Mouse (Mus musculus) bone marrow macrophage, adult 2 months (primary cell): ENCODE data around the gene Ndufv3.

Experiments
- CTCF ChIP-seq: IDR thresholded peaks from 2 replicates; pipeline ENCODE4 v1.5.1; 2012; ENCODE audit warnings: low read depth, mild to moderate bottlenecking, low read length, moderate library complexity
- POLR2A ChIP-seq: IDR thresholded peaks from 2 replicates; pipeline ENCODE4 v1.6.1; 2012; ENCODE audit warnings: mild to moderate bottlenecking, low read depth, low read length, borderline replicate concordance

DNA sequence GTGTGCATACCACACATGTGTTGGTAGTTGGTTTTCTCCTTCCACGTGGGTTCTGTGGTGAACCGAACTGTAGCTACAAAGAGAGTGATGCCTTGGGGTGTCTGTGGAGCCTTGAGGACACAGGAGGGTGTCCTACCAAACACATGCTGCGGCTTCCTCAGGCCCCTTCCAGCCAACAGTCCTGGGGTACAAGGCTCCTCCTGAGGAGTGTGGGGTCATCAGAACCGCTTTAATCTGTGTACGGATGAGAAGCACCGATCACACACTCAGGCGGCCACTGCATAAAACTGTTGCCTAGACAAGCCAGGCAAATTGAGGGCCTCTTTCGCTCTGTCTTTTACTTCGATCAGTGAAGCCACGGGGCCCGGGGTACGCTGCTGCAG, 43.7 kb downstream of the Ndufv3 start:
- TF ChIP-seq CTCF, result no peak
- no peak for TF ChIP-seq POLR2A
